Mouse (Mus musculus) Muller cell, postnatal 12 days (primary cell): ENCODE measurements around the gene Herc2.

ENCODE experiments used
- DNase-seq: peaks from one replicate; pipeline ENCODE4 v3.0.0-alpha.2; 2015; ENCODE audit errors: inconsistent ontology term

The Herc2 gene

DNA sequence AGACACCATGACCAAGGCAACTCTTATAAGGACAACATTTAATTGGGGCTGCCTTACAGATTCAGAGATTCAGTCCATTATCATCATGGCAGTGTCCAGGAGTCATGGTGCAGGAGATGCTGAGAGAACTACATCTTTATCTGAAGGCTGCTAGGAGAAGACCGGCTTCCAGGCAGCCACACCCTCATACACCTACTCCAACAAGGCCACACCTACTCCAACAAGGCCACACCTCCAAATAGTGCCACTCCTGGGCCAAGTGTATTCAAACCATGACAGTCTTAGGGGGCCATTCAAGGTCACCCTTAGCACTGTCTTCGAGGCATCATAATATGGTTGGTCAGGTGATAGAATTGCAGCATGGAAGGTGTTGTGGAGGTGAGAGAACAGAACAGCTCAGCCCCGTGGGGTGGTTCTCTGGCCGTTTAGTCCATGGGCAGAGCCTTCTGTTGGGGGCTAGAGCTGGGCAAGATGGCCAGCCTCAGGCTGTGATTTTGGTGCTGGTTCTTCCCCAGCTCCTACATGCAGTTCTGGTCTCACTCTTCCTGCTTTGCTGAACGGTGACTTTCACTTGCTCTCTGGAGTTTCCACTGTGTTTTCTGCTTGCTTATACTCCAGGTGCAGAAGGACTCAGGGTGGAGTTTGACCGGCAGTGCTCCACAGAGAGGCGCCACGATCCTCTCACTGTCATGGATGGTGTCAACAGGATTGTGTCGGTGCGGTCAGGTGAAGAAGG is 151.7 kb downstream of the Herc2 start:
- no peak for DNase-seq

DNA sequence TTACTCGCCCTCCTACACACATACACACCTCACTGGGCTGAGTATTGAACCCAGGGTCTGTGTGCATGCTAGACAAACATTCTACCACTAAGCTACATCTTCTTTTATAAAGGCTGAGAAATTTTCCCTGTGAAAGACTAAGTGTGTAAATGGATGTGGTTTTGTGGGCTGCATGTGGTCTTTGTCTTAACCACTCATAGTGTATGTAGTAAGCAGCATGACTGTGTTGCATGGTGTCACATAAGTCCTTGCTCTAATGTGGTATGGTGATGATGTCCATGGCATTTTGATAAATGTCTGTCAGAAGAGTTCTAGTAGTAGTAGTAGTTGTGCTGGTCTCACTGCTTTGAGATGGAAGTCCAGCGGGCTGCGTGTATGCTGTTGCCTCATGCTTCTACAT is 152.8 kb downstream of the Herc2 start:
- no peak for DNase-seq

DNA sequence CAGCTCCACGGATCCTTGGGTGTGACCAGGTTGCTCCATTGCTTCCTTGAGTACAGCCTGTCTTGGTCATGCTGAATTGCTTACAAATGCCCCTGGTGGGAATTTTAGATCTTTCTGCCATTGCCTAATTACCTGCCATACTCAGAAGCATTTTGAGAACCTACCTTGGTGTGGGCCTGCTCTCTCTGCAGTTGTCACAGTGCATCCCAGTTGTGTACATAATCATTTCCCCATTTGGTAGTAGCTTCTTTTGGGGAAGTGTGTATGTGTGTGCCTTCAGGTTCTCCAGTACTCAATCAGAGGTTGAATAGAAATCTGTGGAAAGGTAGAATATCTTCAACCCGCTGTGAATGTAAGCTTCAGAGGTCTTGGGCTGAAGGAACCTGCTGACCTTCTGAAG is 153.3 kb downstream of the Herc2 start:
- DNase-seq: no peak

DNA sequence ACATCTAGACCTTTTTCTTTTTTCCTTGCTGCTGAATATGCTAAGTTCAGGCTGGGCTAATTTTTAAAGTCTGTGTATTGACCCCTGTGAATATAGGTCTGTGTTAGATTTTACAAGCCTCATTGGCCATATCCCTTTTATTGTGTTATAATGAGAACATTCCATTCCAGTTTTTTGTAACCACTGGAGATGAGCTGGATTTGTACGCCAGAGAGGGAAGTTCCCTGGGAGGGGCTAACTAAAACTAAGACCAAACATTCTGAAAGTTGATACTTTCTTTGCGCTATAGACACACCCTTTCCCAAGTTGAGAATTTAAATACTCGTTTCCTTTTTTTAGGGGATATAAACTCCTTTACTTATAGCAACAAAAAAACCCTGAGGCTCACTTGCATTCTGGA is 154.9 kb downstream of the Herc2 start:
- DNase-seq: peak; percentile 50

DNA sequence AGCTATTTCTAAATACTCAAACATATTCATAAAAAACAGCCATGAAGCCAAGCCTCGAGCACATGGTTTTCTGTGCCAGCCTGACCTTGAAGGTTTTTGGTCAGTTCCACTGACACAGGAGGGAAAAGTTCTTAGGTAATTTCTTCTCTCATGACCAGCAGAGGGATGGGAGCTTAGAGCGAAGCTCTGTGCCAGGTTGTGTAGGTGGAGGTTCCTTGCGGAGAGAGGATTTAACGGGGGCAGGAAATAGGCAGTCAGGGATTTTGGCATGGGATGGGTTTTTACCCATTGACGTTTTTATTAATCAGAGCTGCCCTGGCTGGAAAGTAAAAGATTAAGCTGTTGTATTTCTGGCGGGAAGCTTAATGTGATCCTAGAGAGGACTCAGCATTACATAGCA is 170.8 kb downstream of the Herc2 start:
- DNase-seq: no peak

DNA sequence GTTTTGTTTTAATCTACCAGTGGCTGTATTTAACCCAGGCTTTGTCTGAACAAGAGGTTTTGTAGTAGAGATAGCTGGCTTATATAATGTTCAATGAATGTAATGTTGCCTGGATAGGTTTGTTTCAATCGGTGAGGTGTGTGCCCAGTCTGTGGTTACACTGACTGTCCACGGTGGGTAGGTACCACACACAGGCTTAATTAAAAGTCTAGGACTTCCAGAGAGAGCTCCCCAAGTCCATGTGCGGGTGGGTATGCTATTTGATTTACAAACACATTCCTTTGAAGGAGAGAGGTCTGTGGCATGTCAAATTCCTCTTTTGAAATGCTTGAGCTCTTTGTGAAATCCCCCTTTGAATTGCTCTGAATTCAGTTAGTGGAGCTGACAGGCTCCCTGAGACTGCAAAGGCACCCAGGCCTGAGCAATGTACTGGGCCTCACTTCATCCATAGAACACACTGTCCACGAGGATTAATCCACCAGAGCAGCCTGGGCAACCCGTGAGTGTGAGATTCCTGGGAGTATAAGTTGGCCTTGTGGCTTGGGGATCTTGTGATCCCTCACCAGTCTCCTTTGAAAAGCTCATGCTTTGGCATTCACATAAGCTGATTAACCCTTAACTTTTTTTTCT is 185.9 kb downstream of the Herc2 start:
- DNase-seq: peak; percentile 65

DNA sequence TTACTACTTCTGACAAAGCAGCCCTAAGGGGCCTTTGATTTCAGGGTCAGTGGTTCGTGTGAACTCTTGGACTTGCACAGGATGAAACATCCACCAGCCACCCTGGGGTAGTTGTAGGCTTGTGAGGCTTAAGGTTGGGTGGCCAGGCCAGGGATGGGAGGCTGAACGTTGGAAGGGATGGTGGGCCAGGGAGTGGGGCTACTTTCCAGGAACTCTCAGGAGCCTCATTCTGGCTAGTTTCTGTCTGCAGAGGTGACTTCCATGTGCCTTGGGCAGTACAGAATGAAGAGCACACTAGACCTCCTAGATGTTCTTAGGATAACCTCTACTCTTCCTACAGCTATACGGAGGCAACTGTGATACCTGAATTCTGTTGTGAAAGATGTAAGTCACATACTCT is 186.6 kb downstream of the Herc2 start:
- DNase-seq: no peak

DNA sequence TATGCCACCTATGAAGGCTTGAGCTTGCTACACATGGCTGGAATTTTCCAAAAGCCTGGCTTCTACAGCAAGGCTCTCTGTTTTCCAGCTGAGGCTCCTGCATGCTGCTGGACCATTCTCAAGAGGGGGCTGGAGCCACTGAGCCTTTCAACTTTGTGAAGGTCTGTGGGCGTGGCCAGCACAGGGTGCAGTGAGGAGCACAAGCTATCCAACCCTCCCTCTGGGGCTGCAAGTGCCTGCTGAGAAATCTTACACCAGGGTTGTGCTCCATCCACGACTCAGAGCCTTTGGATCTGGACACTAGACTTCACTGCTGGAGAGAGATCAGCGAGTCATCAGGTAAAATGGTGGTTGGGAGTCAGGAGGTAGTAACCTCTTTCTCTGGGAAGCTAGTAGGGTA is 189.5 kb downstream of the Herc2 start, which contains the start of gene Oca2:
Oca2 (plus strand) TSS at position 218 of the 400 bp plus-strand sequence.
- DNase-seq: no peak

DNA sequence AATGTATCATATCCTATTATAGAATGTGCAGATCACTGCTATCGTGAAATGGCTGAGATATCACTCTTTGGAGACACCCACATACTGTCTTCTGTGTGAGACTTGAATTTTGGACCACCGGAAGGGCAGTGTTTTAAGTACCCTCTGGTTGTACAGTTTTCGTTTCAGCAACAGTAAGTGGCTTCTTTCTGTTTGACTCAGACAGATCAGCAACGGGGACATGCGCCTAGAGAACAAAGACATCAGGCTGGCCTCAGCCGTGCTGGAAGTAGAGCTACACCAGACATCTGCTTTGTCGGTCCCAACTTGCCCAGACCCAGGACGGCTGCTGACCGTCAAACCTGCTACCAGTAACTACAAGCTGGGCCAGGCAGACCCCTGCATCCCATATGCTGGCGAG is 204.6 kb downstream of the Herc2 start:
- DNase-seq: no peak

DNA sequence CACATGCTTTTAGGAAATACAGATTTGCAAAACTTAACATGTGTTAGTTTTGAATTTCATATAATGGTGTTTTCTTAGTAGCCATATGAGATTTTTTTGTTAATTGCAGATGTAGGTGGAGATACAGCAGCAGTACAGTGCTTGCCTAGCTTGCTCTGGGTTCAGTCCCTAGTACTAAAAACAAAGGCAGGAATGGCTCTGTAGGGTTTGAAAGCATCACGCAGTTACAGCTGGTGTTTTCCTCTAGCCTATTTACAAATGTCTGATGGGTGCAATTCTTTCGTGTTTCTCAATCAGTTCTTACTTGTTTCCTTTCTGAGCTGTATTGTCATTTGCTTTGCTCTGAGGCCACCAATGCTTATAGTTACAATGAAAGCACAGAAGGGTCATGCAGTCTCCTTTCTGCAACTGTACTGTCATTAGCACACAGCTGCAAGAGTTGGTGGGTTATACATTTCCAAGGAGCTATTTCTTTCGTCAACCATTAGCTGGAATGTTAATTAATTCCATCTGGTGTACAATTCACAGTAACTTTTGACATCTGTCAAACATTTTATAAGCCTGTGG is 208.0 kb downstream of the Herc2 start:
- no peak for DNase-seq

DNA sequence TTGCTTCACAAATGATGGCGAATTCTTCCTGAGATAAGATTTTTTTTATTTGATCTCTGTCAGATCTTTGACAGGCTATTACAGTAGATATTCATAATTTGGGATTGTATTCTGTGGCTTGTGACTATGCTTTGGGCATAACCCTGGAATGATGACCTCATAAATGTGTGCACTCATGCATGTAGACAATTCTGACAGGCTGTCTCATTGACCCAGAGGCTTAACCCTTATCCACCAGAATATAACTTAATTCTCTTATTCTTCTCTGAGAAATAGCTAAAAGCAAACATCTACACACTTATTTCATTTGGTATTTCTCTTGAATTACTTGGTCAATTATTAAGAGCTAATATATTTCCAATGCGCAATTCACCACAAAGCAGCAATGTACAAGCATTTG is 227.5 kb downstream of the Herc2 start:
- DNase-seq: peak; percentile 25
